Mouse (Mus musculus): ENCODE measurements around the gene Prickle3. TPM values are rescaled to one million over a fixed set of nuclear protein-coding genes. Genes with fewer than 3 reads are reported as not detected.
A peak's percentile ranks its signal among the peaks of the same experiment; 100 is the strongest.
"Not testable (repeated sequence)": the region's sequence is repeated elsewhere in the genome, so short reads cannot be mapped to it uniquely, and the experiment has no call there.

Prickle3 gene
- total and polyA plus RNA-seq, 3 experiments = 1.2 to 3.3 TPM; not detected in 1

DNA sequence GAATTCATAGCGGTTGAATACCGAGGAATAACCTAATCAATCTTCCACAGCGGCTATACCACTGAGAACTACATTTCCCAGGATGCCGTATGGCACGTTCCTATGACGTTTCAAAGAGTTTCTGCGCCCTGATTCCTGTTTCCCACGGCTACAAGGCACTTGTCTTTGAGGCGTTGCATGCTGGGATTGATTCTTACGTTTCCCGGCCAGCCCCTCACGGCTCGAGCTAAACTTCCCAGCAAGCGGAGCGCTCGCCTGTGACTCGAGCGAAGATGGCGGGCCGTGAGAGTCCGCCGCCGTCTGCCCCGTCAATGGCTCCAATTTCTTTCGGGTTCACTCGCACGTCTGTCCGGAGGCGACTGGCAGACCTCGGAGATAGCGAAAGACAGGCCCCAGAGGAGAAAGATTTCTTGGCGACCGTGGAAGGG lies 39.9 kb downstream of the Prickle3 start, which contains the start of gene Gpkow (continued):
- TF ChIP-seq BHLHE40 (IDR thresholded peaks at IDR 0.05; ENCODE audit: borderline replicate concordance, low read depth, low read length) = peak; percentile 86; the same call in 1 of the 2 replicates
- no peak for TF ChIP-seq ZKSCAN1 (IDR thresholded peaks at IDR 0.05; ENCODE audit: low read depth, low read length)

- H3K36me3 ChIP-seq (ENCODE audit: control insufficient read depth in 1 of 2, insufficient read depth in 2 of 2, low read length in 2 of 2); DNase-seq (ENCODE audit: low read depth, low spot score); H3K27me3 ChIP-seq (ENCODE audit: control insufficient read depth in 1 of 2, insufficient read depth in 2 of 2, low read length in 2 of 2); H3K79me2 ChIP-seq (ENCODE audit: control insufficient read depth, insufficient read depth, low read length, poor library complexity); H3K4me1 ChIP-seq (ENCODE audit: control insufficient read depth in 1 of 2, insufficient read depth in 2 of 2, low read length in 2 of 2); H3K9me3 ChIP-seq (replicated peaks; ENCODE audit: insufficient read depth, low read length): not testable (repeated sequence)
- peak overlapping the region; percentile 45 for H3K27ac ChIP-seq (ENCODE audit: control insufficient read depth, low read depth, low read length)
- TF ChIP-seq POLR2A (IDR thresholded peaks at IDR 0.05; ENCODE audit: control insufficient read depth in 1 of 2, insufficient read depth in 1 of 2, low read depth in 1 of 2, low read length in 2 of 2, poor library complexity in 1 of 2) = peak in 1 of 2 experiments; percentile 20; a peak in 1 of 4 replicates
- H3K4me3 ChIP-seq (ENCODE audit: control insufficient read depth in 1 of 2, insufficient read depth in 1 of 2, low read depth in 2 of 2, low read length in 2 of 2) = peak overlapping the region; percentile 70 to 88
- H3K9ac ChIP-seq (ENCODE audit: control insufficient read depth, low read depth, low read length, poor library complexity, severe bottlenecking) = peak overlapping the region; percentile 89
Measured at GRCm38 (mm10) chrX:7713764-7714134, 56.7 kb downstream of the Prickle3 start.

DNA sequence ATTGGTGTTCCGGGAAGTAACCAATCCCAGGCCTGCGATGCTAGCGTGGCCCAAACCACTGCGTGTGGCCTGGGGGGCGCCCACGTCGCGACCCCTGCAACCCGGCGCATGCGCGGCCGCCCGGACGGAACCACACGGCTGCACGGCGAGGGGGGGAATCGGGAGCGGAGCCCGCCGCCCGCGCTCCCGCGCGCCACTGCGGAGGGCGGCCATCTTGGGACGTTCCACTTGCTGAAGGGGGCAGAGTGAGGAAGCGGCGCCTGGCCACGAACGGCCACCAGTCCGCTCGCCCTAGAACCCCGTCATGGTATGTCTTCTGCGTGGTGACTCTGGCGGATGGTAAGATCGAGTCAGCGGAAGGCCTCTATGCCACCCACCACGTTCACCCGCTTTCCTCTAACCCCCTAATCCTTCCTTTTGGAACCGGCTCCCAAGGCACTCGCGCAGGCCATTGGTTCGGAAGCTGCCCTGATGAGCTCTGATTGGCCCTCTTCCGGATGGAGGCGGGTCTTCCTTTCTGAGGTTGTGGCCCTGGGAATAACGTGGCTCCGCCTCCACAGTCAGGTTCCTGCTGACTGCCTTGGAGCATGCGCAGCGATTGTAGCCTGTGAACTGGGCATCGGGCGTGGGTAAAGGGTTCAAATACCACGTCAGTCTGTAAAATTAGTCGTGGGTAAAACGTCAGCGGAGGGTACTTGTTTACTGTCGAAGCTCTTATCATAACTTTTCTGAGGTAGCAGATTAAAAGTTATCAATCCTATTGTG lies 57.3 kb downstream of the Prickle3 start, which contains the start of gene Wdr45:
TSS of gene Wdr45 (plus strand) at position 199 of the 765 bp plus-strand sequence.
- peak; percentile 99 for DNase-seq (ENCODE audit: low read depth, low spot score)
- TF ChIP-seq NRF1 (IDR thresholded peaks at IDR 0.05; ENCODE audit: insufficient read depth, low read depth, low read length, poor library complexity, severe bottlenecking) (peak; percentile 96), CHD1 (IDR thresholded peaks at IDR 0.05; ENCODE audit: low read depth, low read length) (peak; percentile 97), MXI1 (IDR thresholded peaks at IDR 0.05; ENCODE audit: low read depth, low read length) (peak; percentile 87), ETS1 (IDR thresholded peaks at IDR 0.05; ENCODE audit: low read depth, low read length) (peak; percentile 38; the same call in 1 of the 2 replicates), MYC (IDR thresholded peaks at IDR 0.05; ENCODE audit: low read depth, low read length) (peak; percentile 82; the same call in 1 of the 2 replicates), NELFE (IDR thresholded peaks at IDR 0.05; ENCODE audit: low read depth, low read length) (peak; percentile 88), MAX (IDR thresholded peaks at IDR 0.05; ENCODE audit: low read length) (peak; percentile 77; the same call in 1 of the 2 replicates), ELF1 (IDR thresholded peaks at IDR 0.05; ENCODE audit: low read depth, low read length) (peak; percentile 47; the same call in 1 of the 2 replicates), ZMIZ1 (IDR thresholded peaks at IDR 0.05; ENCODE audit: low read depth, low read length) (peak; percentile 66; the same call in 1 of the 2 replicates), POLR2AphosphoS2 (IDR thresholded peaks at IDR 0.05; ENCODE audit: low read length) (peak; percentile 91), E2F4 (IDR thresholded peaks at IDR 0.05; ENCODE audit: borderline replicate concordance, low read depth, low read length) (0 out of 2 replicates have a peak, but pooled peaks have one; percentile 63), TBP (IDR thresholded peaks at IDR 0.05; ENCODE audit: low read depth, low read length) (peak; percentile 73), HCFC1 (IDR thresholded peaks at IDR 0.05; ENCODE audit: low read depth, low read length) (peak; percentile 72), SIN3A (IDR thresholded peaks at IDR 0.05; ENCODE audit: low read length) (peak; percentile 61; the same call in 1 of the 2 replicates), TCF12 (IDR thresholded peaks at IDR 0.05; ENCODE audit: low read depth, low read length) (peak; percentile 15; the same call in 1 of the 2 replicates), POLR2A (IDR thresholded peaks at IDR 0.05; ENCODE audit: control insufficient read depth in 1 of 2, insufficient read depth in 1 of 2, low read depth in 1 of 2, low read length in 2 of 2, poor library complexity in 1 of 2) (peak in 1 of 2 experiments; percentile 89; a peak in 2 of 4 replicates)
- not testable (repeated sequence) for H3K36me3 ChIP-seq (ENCODE audit: control insufficient read depth in 1 of 2, insufficient read depth in 2 of 2, low read length in 2 of 2); H3K9me3 ChIP-seq (replicated peaks; ENCODE audit: insufficient read depth, low read length); H3K27me3 ChIP-seq (ENCODE audit: control insufficient read depth in 1 of 2, insufficient read depth in 2 of 2, low read length in 2 of 2); H3K79me2 ChIP-seq (ENCODE audit: control insufficient read depth, insufficient read depth, low read length, poor library complexity); H3K4me1 ChIP-seq (ENCODE audit: control insufficient read depth in 1 of 2, insufficient read depth in 2 of 2, low read length in 2 of 2)
- H3K4me3 ChIP-seq (ENCODE audit: control insufficient read depth in 1 of 2, insufficient read depth in 1 of 2, low read depth in 2 of 2, low read length in 2 of 2) = peak within 1 kb of the TSS; percentile 81 to 88
- H3K27ac ChIP-seq (ENCODE audit: control insufficient read depth, low read depth, low read length) = peak within 1 kb of the TSS; percentile 68
- peak within 1 kb of the TSS; percentile 89 for H3K9ac ChIP-seq (ENCODE audit: control insufficient read depth, low read depth, low read length, poor library complexity, severe bottlenecking)

Data from MEL (cell line).